Mouse (Mus musculus) liver, embryonic 11.5 days (tissue): Measurements from ENCODE around the gene Tsn. TPM values are rescaled to one million over a fixed set of nuclear protein-coding genes. Genes with fewer than 3 reads are reported as not detected.

Experiments used
- ATAC-seq: fragments of 200-750 bp; cut with Nextera tagmentation; replicated peaks from 2 replicates; pipeline ENCODE4 v1.8.0; 2017; ENCODE audit warnings: moderate number of reproducible peaks, mild to moderate bottlenecking, moderate TSS enrichment, moderate library complexity; ENCODE audit not compliant: low FRiP score
- DNase-seq: peaks from one replicate; pipeline ENCODE4 v3.0.0-alpha.2; 2017; ENCODE audit warnings: low spot score
- H3K27ac ChIP-seq: fragments of 300-500 bp; sonication (generic); 2 replicates; pipeline ENCODE4 v1.5.1; 2014; ENCODE audit warnings: mild to moderate bottlenecking, low read depth, low read length, control low read depth
- H3K27me3 ChIP-seq: fragments of 300-500 bp; sonication (generic); replicated peaks from 2 replicates; pipeline ENCODE4 v1.6.1; 2014; ENCODE audit warnings: low read length, mixed read lengths; ENCODE audit not compliant: control insufficient read depth, insufficient read depth
- H3K36me3 ChIP-seq: fragments of 300-500 bp; sonication (generic); 2 replicates; pipeline ENCODE4 v1.6.1; 2014; ENCODE audit warnings: mild to moderate bottlenecking, low read length, moderate library complexity, mixed read lengths; ENCODE audit not compliant: control insufficient read depth, insufficient read depth
- H3K4me1 ChIP-seq: fragments of 300-500 bp; sonication (generic); replicated peaks from 2 replicates; pipeline ENCODE4 v1.6.1; 2014; ENCODE audit warnings: low read length, mixed read lengths; ENCODE audit not compliant: control insufficient read depth, insufficient read depth
- H3K4me2 ChIP-seq: fragments of 300-500 bp; sonication (generic); 2 replicates; pipeline ENCODE4 v1.6.1; 2014; ENCODE audit warnings: mild to moderate bottlenecking, control low read depth, moderate library complexity
- H3K4me3 ChIP-seq: fragments of 300-500 bp; sonication (generic); 2 replicates; pipeline ENCODE4 v1.5.1; 2014; ENCODE audit warnings: low read depth, low read length, control low read depth
- H3K9ac ChIP-seq: fragments of 300-500 bp; sonication (generic); 2 replicates; pipeline ENCODE4 v1.6.1; 2014; ENCODE audit warnings: low read depth, low read length, control low read depth
- H3K9me3 ChIP-seq: fragments of 300-500 bp; sonication (generic); 2 replicates; pipeline ENCODE4 v1.6.1; 2016; ENCODE audit warnings: low read length, inconsistent platforms, mixed read lengths; ENCODE audit not compliant: control insufficient read depth
- WGBS: fragments of 180-500 bp; shearing (Covaris S2); extraction: QIAGEN DNeasy Blood & Tissue Kit; methylation state at CpG from one replicate; pipeline ENCODE4 v1.1.7; 2014; 5-methylcytosine and 5-hydroxymethylcytosine counted together
- polyA plus RNA-seq: library from polyadenylated mRNA; unstranded; fragments of >200 nt; fragmentation: Nextera tagmentation; extraction: Ambion mirVana; gene quantifications from 2 replicates; pipeline ENCODE4 v1.2.1, GENCODE M21; 2014

The Tsn gene
- polyA plus RNA-seq, 1 experiment from 2014 or later, result 280 TPM

- peak; percentile 87 for ATAC-seq
- Histone ChIP-seq H3K4me2 (peak within 1 kb of the TSS; percentile 75), H3K4me1 (peaks cover 6% of the 10 kb centered on the region; the same call in 1 of the 2 replicates), H3K36me3 (peaks cover 14% of the 10 kb centered on the region), H3K9ac (peak within 1 kb of the TSS; percentile 91), H3K27me3 (no peaks in the 10 kb centered on the region), H3K27ac (peak within 1 kb of the TSS; percentile 21; the same call in 1 of the 2 replicates), H3K9me3 (no peaks in the 10 kb centered on the region), H3K4me3 (peak within 1 kb of the TSS; percentile 92)
- peak; percentile 87 for DNase-seq
- WGBS, result under 1% methylated on average over 37 of the region's 37 CpGs
These were observed 10.2 kb upstream of the Tsn start, which contains the start of gene Nifk for GRCm38 (mm10) chr1:118321661-118322201. TSS of gene Nifk (plus strand) at chr1:118321839.

- no peak overlapping the region for H3K4me3 ChIP-seq
- H3K27me3 ChIP-seq, result no peaks in the 10 kb centered on the region
- DNase-seq (no peak), ATAC-seq (no peak)
- H3K9ac ChIP-seq, result no peak overlapping the region
- H3K9me3 ChIP-seq, result no peaks in the 10 kb centered on the region
- H3K27ac ChIP-seq, result no peak overlapping the region
- peaks cover 14% of the 10 kb centered on the region for H3K36me3 ChIP-seq
- H3K4me1 ChIP-seq, result peaks cover 6% of the 10 kb centered on the region; the same call in 1 of the 2 replicates
- WGBS, result 70% methylated on average over 2 of the region's 2 CpGs
- H3K4me2 ChIP-seq, result no peak overlapping the region
These were observed 9.2 kb upstream of the Tsn start for GRCm38 (mm10) chr1:118320696-118321095.

- peak overlapping the region; percentile 74 for H3K4me2 ChIP-seq
- peak; percentile 97 for ATAC-seq
- H3K9ac ChIP-seq, result peak overlapping the region; percentile 95
- H3K36me3 ChIP-seq, result peaks cover 7% of the 10 kb centered on the region
- no peaks in the 10 kb centered on the region for H3K9me3 ChIP-seq
- H3K4me1 ChIP-seq, result peaks cover 8% of the 10 kb centered on the region
- H3K27ac ChIP-seq, result peak overlapping the region; percentile 82
- H3K4me3 ChIP-seq, result peak overlapping the region; percentile 89
- under 1% methylated on average over 67 of the region's 67 CpGs for WGBS
- peak; percentile 87 for DNase-seq
- H3K27me3 ChIP-seq, result no peaks in the 10 kb centered on the region
These were observed 538 bp downstream of the Tsn start for GRCm38 (mm10) chr1:118310780-118311621.

- Histone ChIP-seq H3K9me3 (no peaks in the 10 kb centered on the region), H3K4me3 (no peak overlapping the region), H3K27me3 (no peaks in the 10 kb centered on the region), H3K36me3 (peaks cover 44% of the 10 kb centered on the region), H3K27ac (no peak overlapping the region), H3K9ac (no peak overlapping the region), H3K4me1 (no peaks in the 10 kb centered on the region), H3K4me2 (no peak overlapping the region)
- no peak for DNase-seq
- ATAC-seq, result no peak
- WGBS, result 89% methylated on average over 2 of the region's 2 CpGs
These were observed 13.8 kb downstream of the Tsn start for GRCm38 (mm10) chr1:118297719-118298118.

- Histone ChIP-seq H3K9ac (no peak overlapping the region), H3K27me3 (no peaks in the 10 kb centered on the region), H3K4me3 (no peak overlapping the region), H3K27ac (no peak overlapping the region), H3K4me2 (no peak overlapping the region), H3K9me3 (no peaks in the 10 kb centered on the region), H3K4me1 (no peaks in the 10 kb centered on the region), H3K36me3 (peaks cover 34% of the 10 kb centered on the region)
- DNase-seq (no peak), ATAC-seq (no peak)
- WGBS, result 84% methylated on average over 3 of the region's 3 CpGs
These were observed 14.9 kb downstream of the Tsn start for GRCm38 (mm10) chr1:118296673-118297072.

- ATAC-seq, result no peak
- H3K4me3 ChIP-seq, result no peak overlapping the region
- no peaks in the 10 kb centered on the region for H3K4me1 ChIP-seq
- no peak for DNase-seq
- H3K9ac ChIP-seq, result no peak overlapping the region
- no peaks in the 10 kb centered on the region for H3K27me3 ChIP-seq
- no peak overlapping the region for H3K4me2 ChIP-seq
- 90% methylated on average over 5 of the region's 5 CpGs for WGBS
- no peaks in the 10 kb centered on the region for H3K9me3 ChIP-seq
- no peak overlapping the region for H3K27ac ChIP-seq
- peaks cover 20% of the 10 kb centered on the region for H3K36me3 ChIP-seq
These were observed 16.7 kb downstream of the Tsn start for GRCm38 (mm10) chr1:118294826-118295225.

GRCm38 (mm10) chr1:118294192-118294591 lies 17.3 kb downstream of the Tsn start:
- Histone ChIP-seq H3K9ac (no peak overlapping the region), H3K4me1 (no peaks in the 10 kb centered on the region), H3K36me3 (peaks cover 17% of the 10 kb centered on the region; the same call in 1 of the 2 replicates), H3K27ac (no peak overlapping the region), H3K9me3 (no peaks in the 10 kb centered on the region), H3K4me2 (no peak overlapping the region), H3K4me3 (no peak overlapping the region), H3K27me3 (no peaks in the 10 kb centered on the region)
- 86% methylated on average over 3 of the region's 3 CpGs for WGBS
- no peak for DNase-seq
- ATAC-seq, result 0 out of 2 replicates have a peak, but pooled peaks have one; percentile 26

- H3K4me3 ChIP-seq, result no peak overlapping the region
- no peaks in the 10 kb centered on the region for H3K4me1 ChIP-seq
- no peak overlapping the region for H3K27ac ChIP-seq
- no peaks in the 10 kb centered on the region for H3K9me3 ChIP-seq
- 93% methylated on average over 4 of the region's 4 CpGs for WGBS
- no peak overlapping the region for H3K9ac ChIP-seq
- DNase-seq (no peak), ATAC-seq (no peak)
- peaks cover 6% of the 10 kb centered on the region; the same call in 1 of the 2 replicates for H3K36me3 ChIP-seq
- H3K27me3 ChIP-seq, result no peaks in the 10 kb centered on the region
- no peak overlapping the region for H3K4me2 ChIP-seq
These were observed 19.2 kb downstream of the Tsn start for GRCm38 (mm10) chr1:118292291-118292690.
